Mouse (Mus musculus) forelimb bud, embryonic 11.5 days (tissue): ENCODE measurements around the gene Jph4.
A peak's percentile ranks its signal among the peaks of the same experiment; 100 is the strongest.

Experiments
- DNase-seq: peaks from one replicate; pipeline ENCODE4 v3.0.0-alpha.2; 2012; ENCODE audit warnings: low read depth, low spot score

Gene Jph4

GRCm38 (mm10) chr14:55118852-55119251 lies 2.1 kb upstream of the Jph4 start:
- DNase-seq: no peak

- no peak for DNase-seq
Observed at GRCm38 (mm10) chr14:55115846-55116245, 889 bp downstream of the Jph4 start.

GRCm38 (mm10) chr14:55114759-55115701 lies 1.7 kb downstream of the Jph4 start:
- no peak for DNase-seq

- no peak for DNase-seq
Observed at GRCm38 (mm10) chr14:55113975-55114645, 2.6 kb downstream of the Jph4 start.

- no peak for DNase-seq
Observed at GRCm38 (mm10) chr14:55113351-55113974, 3.3 kb downstream of the Jph4 start.

GRCm38 (mm10) chr14:55111720-55112119 lies 5.0 kb downstream of the Jph4 start:
- DNase-seq: no peak

GRCm38 (mm10) chr14:55110076-55110475 lies 6.7 kb downstream of the Jph4 start:
- no peak for DNase-seq

GRCm38 (mm10) chr14:55109048-55109873 lies 7.5 kb downstream of the Jph4 start:
- no peak for DNase-seq

- DNase-seq: no peak
Observed at GRCm38 (mm10) chr14:55108202-55108870, 8.4 kb downstream of the Jph4 start.

GRCm38 (mm10) chr14:55106990-55107389 lies 9.7 kb downstream of the Jph4 start:
- DNase-seq: no peak

GRCm38 (mm10) chr14:55105836-55106809 lies 10.6 kb downstream of the Jph4 start, which contains the start of gene Ap1g2:
Gene Ap1g2 (minus strand): TSS chr14:55106593.
- peak; percentile 71 for DNase-seq

GRCm38 (mm10) chr14:55105386-55105785 lies 11.3 kb downstream of the Jph4 start:
- no peak for DNase-seq

- DNase-seq: no peak
Observed at GRCm38 (mm10) chr14:55104365-55104764, 12.4 kb downstream of the Jph4 start.

GRCm38 (mm10) chr14:55102253-55102785 lies 14.4 kb downstream of the Jph4 start:
- no peak for DNase-seq

- DNase-seq: peak; percentile 56
Observed at GRCm38 (mm10) chr14:55101592-55101991, 15.1 kb downstream of the Jph4 start.

GRCm38 (mm10) chr14:55098067-55098466 lies 18.7 kb downstream of the Jph4 start:
- DNase-seq: peak; percentile 59

GRCm38 (mm10) chr14:55097646-55098045 lies 19.1 kb downstream of the Jph4 start:
- no peak for DNase-seq

GRCm38 (mm10) chr14:55096573-55097087 lies 20.1 kb downstream of the Jph4 start:
- DNase-seq: no peak

GRCm38 (mm10) chr14:55095671-55096070 lies 21.1 kb downstream of the Jph4 start:
- no peak for DNase-seq
